Mouse (Mus musculus) kidney, adult 2 months (tissue): ENCODE results near the gene Prss12.

Experiments used
- CTCF ChIP-seq: fragments of 200-500 bp; conservative IDR thresholded peaks from 2 replicates; pipeline ENCODE4 v1.5.1; 2011; ENCODE audit warnings: low read depth, mild to moderate bottlenecking, control low read depth, low read length, moderate library complexity, mixed read lengths; ENCODE audit not compliant: insufficient read depth, insufficient read length
- POLR2A ChIP-seq: fragments of 200-500 bp; IDR thresholded peaks from one replicate; pipeline ENCODE4 v1.6.1; 2011; ENCODE audit warnings: low read depth, low read length, control low read depth

- no peak for TF ChIP-seq CTCF
- no peak for TF ChIP-seq POLR2A
Measured at GRCm38 (mm10) chr3:123505778-123506667, 59.3 kb downstream of the Prss12 start.
